In the genomic region with DNA sequence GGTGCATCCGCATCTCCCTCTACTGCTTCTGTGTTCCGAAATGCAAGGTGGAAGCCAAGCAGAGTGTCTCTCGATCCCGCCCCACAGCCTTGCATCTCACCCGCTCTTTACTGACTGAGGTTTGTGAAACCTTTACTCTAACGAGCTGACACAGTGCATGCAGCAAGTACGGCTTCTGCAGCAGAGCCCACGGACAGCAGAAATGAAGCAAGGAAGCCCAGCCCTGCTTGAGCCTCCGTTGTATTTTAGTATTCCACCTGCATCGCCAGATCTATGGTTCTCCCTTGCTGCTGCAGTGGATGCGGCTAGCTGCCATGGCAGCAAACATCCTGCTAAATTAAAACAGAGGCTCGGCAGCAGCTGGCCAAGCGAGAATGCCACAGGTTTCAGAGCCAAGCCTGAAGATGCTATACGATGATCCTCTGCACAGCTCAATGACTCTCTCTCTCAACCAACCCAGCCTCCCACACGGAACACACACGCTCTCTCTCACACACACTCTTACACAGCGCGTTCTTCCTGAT, we compare ENCODE assay signal across 9 mouse cellular contexts.
DNase-seq lines count a peak whose midpoint lies in the region; ATAC-seq and TF ChIP-seq lines count a peak whose summit lies in the region.
"Had no signal": no experiment of that assay in that cellular context is flagged by ENCODE, and none has a peak within 500 bp of the region (broad histone marks: within the 10 kb centered on the region; RNA-seq: fewer than 3 reads in every experiment).

No protein-coding gene starts in this region.

- peaks cover 3% of the 10 kb centered on the region; the same call in 1 of the 2 replicates for H3K27me3 ChIP-seq in E14TG2a.4 (ENCODE audit: insufficient read depth, low read length)
- H3K27me3 ChIP-seq in forebrain, embryonic 16.5 days (replicated peaks; ENCODE audit: control insufficient read depth, insufficient read depth, low read length), result no peaks in the 10 kb centered on the region
- H3K27me3 ChIP-seq: liver, embryonic 13.5 days had no signal

- H3K9me3 ChIP-seq in E14TG2a.4 (ENCODE audit: low read length), result no peaks in the 10 kb centered on the region
- no peaks in the 10 kb centered on the region for H3K9me3 ChIP-seq in forebrain, embryonic 16.5 days (ENCODE audit: control insufficient read depth, low read length)
- H3K9me3 ChIP-seq: liver, embryonic 13.5 days had no signal

- WGBS in forebrain, embryonic 16.5 days, result 5% methylated on average over 18 of the region's 18 CpGs

- intact Hi-C loops in left cerebral cortex, adult 2 months (cut with DNase I), result loop anchor here (5.0 kb wide), 1 partner anchor 36 kb away; no protein-coding TSS in a partner anchor
- intact Hi-C loops in gastrocnemius, postnatal 14 days (cut with DNase I; ENCODE audit: low total_unique reads), result no loop called here

- H3K36me3 ChIP-seq in E14TG2a.4 (ENCODE audit: insufficient read depth, low read length), result no peaks in the 10 kb centered on the region
- no peaks in the 10 kb centered on the region for H3K36me3 ChIP-seq in forebrain, embryonic 16.5 days (ENCODE audit: control insufficient read depth, insufficient read depth)
- H3K36me3 ChIP-seq: liver, embryonic 13.5 days had no signal

- H3K4me2 ChIP-seq in forebrain, embryonic 16.5 days (ENCODE audit: low read length), result peak overlapping the region; percentile 62
- H3K4me2 ChIP-seq: liver, embryonic 13.5 days had no signal

- peak; percentile 12 for DNase-seq in cerebellum, adult 11 months
- peak; percentile 42 for DNase-seq in left cerebral cortex, adult 2 months (ENCODE audit: extremely low spot score in 1 of 2, low spot score in 2 of 2)
- peak; percentile 66 to 76 for DNase-seq in right cerebral cortex, adult 2 months (ENCODE audit: low spot score in 2 of 2)
- DNase-seq in thymus, postnatal 10 days (ENCODE audit: low spot score in 2 of 2), result no peak
- DNase-seq in gastrocnemius, postnatal 14 days, result no peak
- no peak for DNase-seq in MN1 (ENCODE audit: low spot score)
- DNase-seq: liver, embryonic 13.5 days had no signal

- no peak for TF ChIP-seq CTCF in E14TG2a.4 (conservative IDR thresholded peaks at IDR 0.05; ENCODE audit: low read length)
- no peak for TF ChIP-seq CTCF in left cerebral cortex, adult 2 months (IDR thresholded peaks at IDR 0.05)

- H3K27ac ChIP-seq in forebrain, embryonic 16.5 days (ENCODE audit: low read length), result peak overlapping the region; percentile 79
- peak overlapping the region; percentile 82 for H3K27ac ChIP-seq in left cerebral cortex, adult 2 months
- H3K27ac ChIP-seq: liver, embryonic 13.5 days had no signal

- H3K4me1 ChIP-seq in E14TG2a.4 (replicated peaks; ENCODE audit: low read depth, low read length), result peaks cover 3% of the 10 kb centered on the region; the same call in 1 of the 2 replicates
- peaks cover 13% of the 10 kb centered on the region for H3K4me1 ChIP-seq in forebrain, embryonic 16.5 days (replicated peaks; ENCODE audit: control insufficient read depth, insufficient read depth, low read length)
- H3K4me1 ChIP-seq: liver, embryonic 13.5 days had no signal

- H3K9ac ChIP-seq in forebrain, embryonic 16.5 days (replicated peaks; ENCODE audit: low read depth, low read length), result peak overlapping the region; percentile 57
- H3K9ac ChIP-seq: liver, embryonic 13.5 days had no signal

- ATAC-seq in forebrain, embryonic 16.5 days, result peak; percentile 87

- H3K4me3 ChIP-seq in E14TG2a.4 (replicated peaks; ENCODE audit: low read length), result peak overlapping the region; percentile 50
- H3K4me3 ChIP-seq in forebrain, embryonic 16.5 days (replicated peaks; ENCODE audit: low read length), result peak overlapping the region; percentile 44
- H3K4me3 ChIP-seq in left cerebral cortex, adult 2 months, result peak overlapping the region; percentile 50
- H3K4me3 ChIP-seq: liver, embryonic 13.5 days had no signal

Comparison
In these comparisons a context has a peak if more than half of its experiments do, and no peak if none do; other contexts are left out.
1. DNase-seq: peak in cerebellum, adult 11 months (single experiment), left cerebral cortex, adult 2 months (2 of 2) and right cerebral cortex, adult 2 months (2 of 2); none in thymus, postnatal 10 days (0 of 2), gastrocnemius, postnatal 14 days (single experiment) and MN1 (single experiment).
2. Peak in every context shown above with its lines, with median percentiles within 50 percentile points of each other: H3K4me3 ChIP-seq.